Mouse (Mus musculus): ENCODE data around the gene Tnxb.

The Tnxb gene

GRCm38 (mm10) chr17:34670235-34670634, at the start of gene Tnxb:
Tnxb (plus strand) TSS chr17:34670535.
- no peak for DNase-seq (ENCODE audit: low spot score)

DNA sequence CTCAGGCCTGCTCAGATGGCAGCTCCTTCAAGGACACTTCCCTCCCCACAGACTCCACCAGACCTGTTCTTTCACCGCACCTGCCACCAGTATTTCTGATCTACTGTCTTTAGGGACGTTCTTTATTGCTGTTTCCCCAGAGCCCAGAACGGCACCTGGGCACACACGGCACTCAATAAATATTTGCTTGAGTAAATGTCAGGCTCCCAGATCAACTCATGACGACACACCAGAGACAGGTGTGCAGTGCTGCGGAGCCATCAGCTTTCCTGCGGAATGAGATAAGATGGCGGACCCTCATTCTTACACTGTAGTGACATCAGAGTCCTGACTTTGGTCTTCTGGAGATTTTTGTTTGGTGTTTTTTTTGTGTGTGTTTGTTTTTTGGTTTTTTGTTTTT, 49.3 kb upstream of the Tnxb start:
- no peak for DNase-seq (ENCODE audit: low spot score)

DNA sequence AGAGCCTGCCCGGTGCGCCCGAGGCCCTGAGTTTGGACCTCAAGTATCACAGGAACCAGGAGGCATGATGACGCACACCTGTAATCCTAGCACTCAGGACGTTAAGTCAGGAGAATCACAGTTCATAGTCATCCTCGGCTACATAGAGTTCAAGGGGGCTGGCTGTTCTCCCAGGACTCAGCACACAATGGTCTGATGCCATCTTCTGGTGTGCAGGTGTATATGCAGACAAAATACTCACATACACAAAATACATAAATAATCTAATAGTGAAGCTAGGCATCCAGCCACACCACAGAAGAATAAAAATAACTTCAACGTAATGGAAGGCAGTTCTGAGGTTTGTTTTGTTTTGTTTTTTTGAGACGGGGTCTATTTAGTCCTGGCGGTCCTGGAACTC, 47.2 kb upstream of the Tnxb start:
- DNase-seq (ENCODE audit: low spot score) = no peak

DNA sequence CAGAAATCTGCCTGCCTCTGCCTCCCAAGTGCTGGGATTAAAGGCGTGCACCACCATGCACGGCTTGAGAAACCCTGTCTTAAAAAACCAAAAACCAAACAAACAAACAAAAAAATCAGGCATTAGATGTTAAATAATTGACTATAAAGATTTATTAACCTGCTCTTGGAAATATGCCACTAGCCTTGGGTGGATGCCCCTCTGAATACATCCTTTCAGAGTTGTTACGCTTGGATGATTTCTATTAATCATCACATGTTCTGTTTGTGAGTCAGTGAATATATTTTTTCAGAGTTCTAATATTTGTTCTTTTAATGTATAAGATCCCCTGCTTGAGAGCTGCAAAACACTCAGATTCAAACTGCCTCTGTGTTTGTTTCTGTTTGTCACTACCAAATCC, 45.4 kb upstream of the Tnxb start:
- no peak for DNase-seq (ENCODE audit: low spot score)

- no peak for DNase-seq (ENCODE audit: low spot score)
Observed at GRCm38 (mm10) chr17:34626062-34626772, 44.1 kb upstream of the Tnxb start.

DNA sequence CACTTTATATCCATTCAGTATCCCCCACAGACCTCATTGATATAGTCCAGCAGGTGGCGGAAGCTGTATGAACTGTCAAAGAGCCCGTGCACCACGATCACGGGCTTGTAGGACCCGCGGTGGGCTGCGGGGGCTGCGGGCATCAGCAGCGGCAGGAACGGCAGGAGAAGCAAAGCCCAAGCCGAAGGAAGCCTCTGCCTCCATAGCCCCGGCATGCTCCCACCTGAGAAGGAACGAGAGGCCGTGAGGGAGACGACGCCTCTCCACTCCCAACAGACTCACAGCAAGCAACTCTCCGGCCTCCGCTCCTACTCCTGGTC, 43.6 kb upstream of the Tnxb start:
- DNase-seq (ENCODE audit: low spot score) = no peak

GRCm38 (mm10) chr17:34627093-34627942, 43.0 kb upstream of the Tnxb start:
- DNase-seq (ENCODE audit: low spot score) = peak; percentile 88

GRCm38 (mm10) chr17:34627943-34628643, 42.2 kb upstream of the Tnxb start, which contains the start of gene Ppt2:
Ppt2 (minus strand) TSS chr17:34628510.
- peak; percentile 63 for DNase-seq (ENCODE audit: low spot score)

- no peak for DNase-seq (ENCODE audit: low spot score)
Observed at GRCm38 (mm10) chr17:34628644-34628967, 41.7 kb upstream of the Tnxb start.

- no peak for DNase-seq (ENCODE audit: low spot score)
Observed at GRCm38 (mm10) chr17:34629221-34629751, 41.0 kb upstream of the Tnxb start, which contains the start of gene Prrt1. Prrt1 (plus strand) TSS chr17:34629533.

DNA sequence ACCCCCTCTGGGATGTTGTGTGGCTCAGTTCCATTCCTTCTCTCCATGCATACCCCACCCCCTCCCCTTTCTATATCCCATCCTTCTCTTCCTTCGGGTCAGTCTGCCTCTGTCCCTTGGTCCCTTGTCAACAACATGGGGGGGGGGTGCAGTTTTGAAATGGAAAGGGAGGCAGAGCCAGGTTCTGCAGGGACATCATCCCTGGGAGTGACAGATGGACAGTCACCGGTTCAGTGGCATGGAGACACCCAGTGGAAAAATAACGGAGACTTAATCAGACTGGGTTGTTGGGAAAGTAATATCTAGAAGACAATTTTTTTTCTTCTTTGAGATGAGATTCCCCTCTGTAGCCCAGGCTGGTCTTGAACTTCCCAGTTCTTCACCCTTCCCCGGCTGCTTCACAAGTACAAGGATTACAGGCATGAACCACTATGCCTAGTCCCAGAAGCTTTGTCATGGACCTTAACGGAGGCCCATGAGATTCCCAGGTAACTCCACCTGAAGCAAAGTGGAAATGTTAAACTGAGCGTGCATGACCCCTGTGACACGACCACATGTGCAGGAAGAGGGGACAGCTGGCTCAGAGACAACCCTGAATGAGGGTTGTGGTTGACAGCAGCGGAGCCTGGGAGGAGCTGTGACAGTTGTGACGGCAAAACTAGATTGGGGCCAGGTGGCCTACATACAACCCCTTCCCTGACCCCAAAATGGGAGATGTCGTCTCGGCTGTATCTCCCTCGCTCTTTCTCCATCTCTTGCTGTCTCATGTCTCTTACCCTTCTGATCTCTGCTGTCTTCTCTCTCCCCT, 40.3 kb upstream of the Tnxb start:
- DNase-seq (ENCODE audit: low spot score) = no peak

GRCm38 (mm10) chr17:34630761-34631301, 39.5 kb upstream of the Tnxb start:
- no peak for DNase-seq (ENCODE audit: low spot score)

- DNase-seq (ENCODE audit: low spot score) = no peak
Observed at GRCm38 (mm10) chr17:34631647-34632046, 38.7 kb upstream of the Tnxb start.

DNA sequence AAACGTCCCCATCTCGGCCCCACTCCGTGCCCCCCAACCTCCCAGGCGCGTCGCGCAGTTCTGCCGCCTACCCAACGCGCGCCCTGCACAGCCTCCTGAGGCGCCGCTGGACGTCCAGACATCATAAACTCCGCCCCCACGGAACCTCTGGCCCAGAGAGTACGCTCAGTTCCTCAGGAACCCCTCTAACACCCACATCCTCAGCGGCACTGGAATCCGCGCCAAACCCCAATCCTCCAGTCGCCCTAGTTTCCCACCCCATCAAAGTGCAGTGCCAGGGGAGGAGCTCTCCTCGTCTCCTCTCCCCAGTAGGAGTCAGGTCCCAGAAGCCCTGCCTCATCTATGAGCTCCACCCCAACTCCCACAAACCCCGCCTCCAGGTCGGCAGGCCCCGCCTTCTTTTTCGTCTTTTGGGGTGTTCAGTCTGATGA, 38.1 kb upstream of the Tnxb start:
- peak; percentile 84 for DNase-seq (ENCODE audit: low spot score)

GRCm38 (mm10) chr17:34635671-34636070, 34.7 kb upstream of the Tnxb start:
- no peak for DNase-seq (ENCODE audit: low spot score)

GRCm38 (mm10) chr17:34637459-34637858, 32.9 kb upstream of the Tnxb start:
- DNase-seq (ENCODE audit: low spot score) = no peak

- no peak for DNase-seq (ENCODE audit: low spot score)
Observed at GRCm38 (mm10) chr17:34639461-34640255, 30.7 kb upstream of the Tnxb start.

- DNase-seq (ENCODE audit: low spot score) = peak; percentile 59
Observed at GRCm38 (mm10) chr17:34640778-34641601, 29.3 kb upstream of the Tnxb start.

DNA sequence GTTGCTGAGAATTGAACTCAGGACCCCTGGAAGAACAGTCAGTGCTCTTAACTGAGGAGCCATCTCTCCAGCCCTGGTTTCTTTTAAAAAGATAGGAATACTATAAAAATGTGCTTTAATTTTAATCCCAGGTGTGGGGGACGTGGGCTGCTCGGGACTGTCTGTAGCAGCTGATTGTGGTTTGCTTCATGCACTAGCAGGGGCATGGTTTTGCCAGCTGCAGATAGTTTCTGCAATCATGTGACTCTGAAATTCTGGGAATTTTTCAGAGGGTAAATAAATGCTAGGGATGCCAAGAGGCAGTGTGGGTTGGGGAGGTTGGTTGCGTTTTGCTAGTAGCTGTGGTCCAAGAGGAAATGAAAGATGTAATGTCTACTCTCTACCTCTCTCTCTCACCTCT, 28.4 kb upstream of the Tnxb start:
- no peak for DNase-seq (ENCODE audit: low spot score)

DNA sequence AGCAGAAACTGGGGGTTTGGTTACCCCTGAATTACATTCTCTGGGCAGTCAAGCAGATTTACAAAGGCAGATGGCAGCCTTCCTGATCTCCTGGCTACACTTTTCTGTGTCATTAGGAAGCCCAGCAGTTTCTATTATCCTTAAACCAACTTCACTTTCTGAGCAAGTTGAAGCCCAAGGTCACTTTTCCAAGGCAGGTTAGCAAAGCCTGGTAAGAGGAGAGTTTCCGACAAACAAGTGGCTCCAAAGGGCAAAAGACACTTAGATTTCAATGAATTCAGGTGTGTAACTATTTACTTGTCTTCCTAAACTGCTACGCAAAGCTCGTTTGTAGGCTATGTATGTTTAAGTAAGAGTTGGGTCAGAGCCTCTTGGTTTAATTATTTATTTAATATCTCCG, 27.0 kb upstream of the Tnxb start:
- DNase-seq (ENCODE audit: low spot score) = no peak
